Mouse (Mus musculus): ENCODE measurements around the gene Igsf21. TPM values are rescaled to one million over a fixed set of nuclear protein-coding genes. Genes with fewer than 3 reads are reported as not detected.

Gene Igsf21
- total and polyA plus RNA-seq, 2 experiments from 2014 or later, result 125 to 176 TPM

- Histone ChIP-seq H3K4me3 (ENCODE audit: low read length) (no peak overlapping the region), H3K4me2 (ENCODE audit: low read depth, low read length) (no peak overlapping the region), H3K36me3 (ENCODE audit: insufficient read depth, low read length) (no peaks in the 10 kb centered on the region), H3K27ac (no peak overlapping the region), H3K9ac (replicated peaks; ENCODE audit: low read length) (no peak overlapping the region), H3K9me3 (ENCODE audit: low read length) (no peaks in the 10 kb centered on the region), H3K4me1 (ENCODE audit: insufficient read depth, low read length) (0 out of 2 replicates have a peak, but pooled peaks cover 5% of the 10 kb centered on the region), H3K27me3 (ENCODE audit: insufficient read depth, low read length) (no peaks in the 10 kb centered on the region)
- ATAC-seq (no peak), DNase-seq (ENCODE audit: low spot score) (no peak)
- no peak for TF ChIP-seq CTCF (IDR thresholded peaks at IDR 0.05; ENCODE audit: low read depth)
- 74% methylated on average over 5 of the region's 5 CpGs for WGBS
These were observed 107.7 kb downstream of the Igsf21 start for GRCm38 (mm10) chr4:140138846-140139245.

DNA sequence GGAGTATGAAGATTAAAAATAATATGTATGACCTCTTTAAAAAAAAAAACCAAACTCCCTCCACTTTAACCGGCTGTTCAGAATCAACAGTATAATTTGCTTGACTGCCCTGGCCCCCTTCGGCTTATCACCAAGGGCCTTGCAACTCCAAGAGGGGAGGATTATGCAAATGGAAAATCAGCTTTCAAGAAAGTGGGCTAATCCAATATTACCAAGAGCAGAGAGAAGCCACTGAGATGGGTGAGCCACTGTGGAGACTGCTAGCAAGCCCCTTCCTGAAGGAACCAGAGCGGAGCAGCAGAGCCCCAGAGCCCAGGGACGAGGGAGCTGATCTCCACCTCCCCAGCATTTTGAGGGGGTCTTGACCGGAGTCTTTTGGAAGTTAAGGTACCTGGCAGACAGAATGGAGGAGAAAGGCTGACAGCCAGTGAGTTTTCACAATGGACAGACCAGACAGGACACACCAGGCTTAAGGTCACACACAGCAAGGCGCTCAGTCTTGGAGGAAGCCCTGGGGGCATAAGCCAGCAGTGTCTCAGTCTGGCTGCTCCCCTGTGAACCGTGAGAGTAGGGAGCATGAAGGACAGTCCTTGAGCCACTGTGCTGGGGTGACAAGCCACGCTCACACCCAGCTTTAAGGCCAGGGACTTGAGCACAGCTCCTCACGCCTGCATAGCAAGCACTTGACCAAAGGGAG, 114.8 kb downstream of the Igsf21 start:
- no peak overlapping the region for H3K27ac ChIP-seq
- no peak overlapping the region for H3K9ac ChIP-seq (replicated peaks; ENCODE audit: low read length)
- DNase-seq (ENCODE audit: low spot score) (no peak), ATAC-seq (no peak; the same call in 1 of the 2 replicates)
- H3K4me2 ChIP-seq (ENCODE audit: low read depth, low read length), result no peak overlapping the region
- no peak for TF ChIP-seq CTCF (IDR thresholded peaks at IDR 0.05; ENCODE audit: low read depth)
- H3K9me3 ChIP-seq (ENCODE audit: low read length), result no peaks in the 10 kb centered on the region
- H3K4me1 ChIP-seq (ENCODE audit: insufficient read depth, low read length), result no peaks in the 10 kb centered on the region
- no peaks in the 10 kb centered on the region for H3K36me3 ChIP-seq (ENCODE audit: insufficient read depth, low read length)
- H3K4me3 ChIP-seq (ENCODE audit: low read length), result no peak overlapping the region
- WGBS, result 40% methylated on average over 9 of the region's 9 CpGs
- no peaks in the 10 kb centered on the region for H3K27me3 ChIP-seq (ENCODE audit: insufficient read depth, low read length)

GRCm38 (mm10) chr4:140131201-140131600, 115.4 kb downstream of the Igsf21 start:
- Histone ChIP-seq H3K36me3 (ENCODE audit: insufficient read depth, low read length) (no peaks in the 10 kb centered on the region), H3K9me3 (ENCODE audit: low read length) (no peaks in the 10 kb centered on the region), H3K27ac (no peak overlapping the region), H3K4me3 (ENCODE audit: low read length) (no peak overlapping the region), H3K27me3 (ENCODE audit: insufficient read depth, low read length) (no peaks in the 10 kb centered on the region), H3K4me2 (ENCODE audit: low read depth, low read length) (no peak overlapping the region), H3K4me1 (ENCODE audit: insufficient read depth, low read length) (no peaks in the 10 kb centered on the region), H3K9ac (replicated peaks; ENCODE audit: low read length) (no peak overlapping the region)
- ATAC-seq, result no peak
- no peak for DNase-seq (ENCODE audit: low spot score)
- 20% methylated on average over 5 of the region's 5 CpGs for WGBS
- no peak for TF ChIP-seq CTCF (IDR thresholded peaks at IDR 0.05; ENCODE audit: low read depth)

DNA sequence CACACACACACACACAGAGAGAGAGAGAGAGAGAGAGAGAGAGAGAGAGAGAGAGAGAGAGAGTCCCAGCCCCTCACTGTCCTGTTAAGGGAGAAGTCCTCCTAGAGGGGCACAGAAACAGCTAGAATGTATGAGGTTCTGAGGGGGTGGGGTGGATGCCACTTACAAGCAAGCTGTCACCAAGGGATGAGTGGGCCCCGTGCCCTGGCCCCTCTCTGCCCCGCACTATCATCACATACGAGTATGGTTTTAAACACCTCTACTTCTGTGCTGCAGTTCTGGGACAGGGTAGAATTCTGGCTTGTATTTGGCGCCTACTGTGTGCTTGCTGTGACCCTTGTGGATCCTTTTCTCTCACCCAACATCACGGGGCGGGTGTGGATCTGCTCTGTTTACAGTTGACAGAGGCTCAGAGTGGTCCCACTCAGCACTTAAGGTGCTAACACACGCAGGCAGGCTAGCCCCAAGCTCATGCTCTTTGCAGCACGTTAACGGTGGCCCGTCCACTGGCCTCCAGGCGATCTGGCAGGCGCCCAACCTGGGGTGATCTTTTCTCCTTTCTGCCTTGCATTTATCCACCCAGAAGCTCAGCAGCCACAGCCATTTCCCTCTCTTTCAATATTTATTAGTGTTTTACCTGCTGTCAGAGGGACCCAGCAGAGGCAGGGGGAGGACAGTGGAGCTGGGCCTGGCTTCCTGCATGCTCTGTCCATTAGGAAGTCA, 116.9 kb downstream of the Igsf21 start:
- Histone ChIP-seq H3K4me2 (ENCODE audit: low read depth, low read length) (no peak overlapping the region), H3K4me1 (ENCODE audit: insufficient read depth, low read length) (peaks cover 2% of the 10 kb centered on the region; the same call in 1 of the 2 replicates), H3K4me3 (ENCODE audit: low read length) (no peak overlapping the region), H3K27me3 (ENCODE audit: insufficient read depth, low read length) (no peaks in the 10 kb centered on the region), H3K9ac (replicated peaks; ENCODE audit: low read length) (no peak overlapping the region), H3K36me3 (ENCODE audit: insufficient read depth, low read length) (no peaks in the 10 kb centered on the region), H3K27ac (no peak overlapping the region; the same call in 1 of the 2 replicates), H3K9me3 (ENCODE audit: low read length) (no peaks in the 10 kb centered on the region)
- no peak for TF ChIP-seq CTCF (IDR thresholded peaks at IDR 0.05; ENCODE audit: low read depth)
- DNase-seq (ENCODE audit: low spot score) (no peak), ATAC-seq (no peak)
- WGBS, result 48% methylated on average over 12 of the region's 12 CpGs

DNA sequence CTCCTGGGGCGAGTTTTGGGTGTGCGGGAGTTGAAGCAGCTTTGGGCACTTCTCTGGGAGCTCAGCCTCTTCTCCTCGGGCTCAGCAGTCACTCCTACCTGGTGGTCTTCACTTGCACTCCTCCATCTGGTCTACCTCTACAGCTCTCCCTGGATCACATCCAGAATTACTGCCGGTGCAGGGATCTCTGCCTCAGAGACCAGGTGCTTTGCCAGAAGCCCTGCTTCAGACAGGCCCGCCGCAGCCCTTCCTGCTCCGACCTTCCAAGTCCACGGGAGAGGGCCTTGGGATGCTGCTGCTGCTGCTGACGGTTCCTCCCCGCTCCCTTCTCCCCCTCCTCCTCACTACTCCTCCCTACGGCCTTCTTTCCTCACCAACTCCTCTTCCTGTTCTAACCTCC, 118.5 kb downstream of the Igsf21 start:
- Histone ChIP-seq H3K27ac (no peak overlapping the region), H3K4me1 (ENCODE audit: insufficient read depth, low read length) (peaks cover 6% of the 10 kb centered on the region; the same call in 1 of the 2 replicates), H3K9ac (replicated peaks; ENCODE audit: low read length) (no peak overlapping the region), H3K4me3 (ENCODE audit: low read length) (no peak overlapping the region), H3K27me3 (ENCODE audit: insufficient read depth, low read length) (no peaks in the 10 kb centered on the region), H3K36me3 (ENCODE audit: insufficient read depth, low read length) (no peaks in the 10 kb centered on the region), H3K4me2 (ENCODE audit: low read depth, low read length) (no peak overlapping the region), H3K9me3 (ENCODE audit: low read length) (no peaks in the 10 kb centered on the region)
- ATAC-seq (no peak), DNase-seq (ENCODE audit: low spot score) (no peak)
- WGBS, result 72% methylated on average over 11 of the region's 11 CpGs
- TF ChIP-seq CTCF (IDR thresholded peaks at IDR 0.05; ENCODE audit: low read depth), result no peak

DNA sequence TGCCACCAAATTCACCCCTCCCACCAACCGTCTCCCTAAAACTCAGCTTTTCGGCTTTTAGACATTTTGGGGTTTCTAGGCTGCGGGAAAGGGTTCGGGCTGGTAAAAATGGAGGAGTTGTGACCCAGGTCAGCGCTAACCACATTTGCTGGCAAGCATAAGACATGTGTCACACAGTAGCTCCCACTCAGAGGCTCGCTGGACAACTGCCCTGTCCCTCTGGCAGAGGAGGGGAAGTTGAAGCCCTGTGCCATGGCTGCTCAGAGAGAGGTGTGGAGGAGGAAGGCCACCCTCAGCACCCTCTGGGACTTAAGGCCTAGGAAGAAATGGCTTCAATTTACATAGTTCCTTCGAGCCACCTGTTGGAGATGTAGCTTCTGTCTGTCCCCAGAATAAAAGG, 120.8 kb downstream of the Igsf21 start:
- H3K9me3 ChIP-seq (ENCODE audit: low read length), result no peaks in the 10 kb centered on the region
- WGBS, result 76% methylated on average over 7 of the region's 7 CpGs
- DNase-seq (ENCODE audit: low spot score) (no peak), ATAC-seq (no peak)
- H3K36me3 ChIP-seq (ENCODE audit: insufficient read depth, low read length), result no peaks in the 10 kb centered on the region
- no peak overlapping the region for H3K4me2 ChIP-seq (ENCODE audit: low read depth, low read length)
- no peaks in the 10 kb centered on the region for H3K27me3 ChIP-seq (ENCODE audit: insufficient read depth, low read length)
- no peak overlapping the region for H3K9ac ChIP-seq (replicated peaks; ENCODE audit: low read length)
- no peak overlapping the region for H3K4me3 ChIP-seq (ENCODE audit: low read length)
- H3K4me1 ChIP-seq (ENCODE audit: insufficient read depth, low read length), result peaks cover 6% of the 10 kb centered on the region; the same call in 1 of the 2 replicates
- no peak overlapping the region for H3K27ac ChIP-seq
- no peak for TF ChIP-seq CTCF (IDR thresholded peaks at IDR 0.05; ENCODE audit: low read depth)

DNA sequence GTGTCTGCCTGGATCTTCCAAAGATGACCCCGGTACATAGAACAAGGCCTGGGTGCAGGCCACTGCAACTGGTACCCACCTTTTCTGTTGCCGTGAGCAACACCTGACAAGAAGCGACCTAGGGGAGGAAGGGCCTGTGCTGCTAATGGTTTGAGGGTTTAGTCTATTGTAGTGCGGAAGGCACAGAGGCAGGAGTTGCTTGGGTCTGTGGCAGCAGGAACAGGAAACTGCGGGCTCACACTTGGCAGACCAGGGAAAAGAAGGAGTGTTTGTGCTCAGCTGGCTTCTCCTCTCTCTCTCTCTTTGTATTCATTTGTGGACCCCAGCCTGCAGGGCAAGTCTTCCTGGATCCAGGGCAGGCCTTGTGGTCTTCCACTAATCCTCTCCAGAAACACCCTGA, 124.0 kb downstream of the Igsf21 start:
- no peak overlapping the region for H3K9ac ChIP-seq (replicated peaks; ENCODE audit: low read length)
- no peaks in the 10 kb centered on the region for H3K27me3 ChIP-seq (ENCODE audit: insufficient read depth, low read length)
- H3K9me3 ChIP-seq (ENCODE audit: low read length), result no peaks in the 10 kb centered on the region
- TF ChIP-seq CTCF (IDR thresholded peaks at IDR 0.05; ENCODE audit: low read depth), result no peak
- no peak for DNase-seq (ENCODE audit: low spot score)
- H3K4me2 ChIP-seq (ENCODE audit: low read depth, low read length), result no peak overlapping the region
- H3K4me3 ChIP-seq (ENCODE audit: low read length), result no peak overlapping the region
- H3K36me3 ChIP-seq (ENCODE audit: insufficient read depth, low read length), result no peaks in the 10 kb centered on the region
- 88% methylated on average over 5 of the region's 5 CpGs for WGBS
- peaks cover 6% of the 10 kb centered on the region; the same call in 1 of the 2 replicates for H3K4me1 ChIP-seq (ENCODE audit: insufficient read depth, low read length)
- no peak overlapping the region for H3K27ac ChIP-seq
- no peak for ATAC-seq

All from hindbrain, postnatal 0 days (tissue).